Mouse (Mus musculus) embryo, embryonic 11.5 days (tissue): Measurements from ENCODE around the gene Aak1.
"Not testable (repeated sequence)": the region's sequence is repeated elsewhere in the genome, so short reads cannot be mapped to it uniquely, and the experiment has no call there.

Experiments used
- DNase-seq: peaks from one replicate; pipeline ENCODE4 v3.0.0-alpha.2; 2012; ENCODE audit warnings: low read depth, low spot score

Aak1 gene

GRCm38 (mm10) chr6:86841949-86842348 lies 7.4 kb upstream of the Aak1 start:
- DNase-seq, result no peak

DNA sequence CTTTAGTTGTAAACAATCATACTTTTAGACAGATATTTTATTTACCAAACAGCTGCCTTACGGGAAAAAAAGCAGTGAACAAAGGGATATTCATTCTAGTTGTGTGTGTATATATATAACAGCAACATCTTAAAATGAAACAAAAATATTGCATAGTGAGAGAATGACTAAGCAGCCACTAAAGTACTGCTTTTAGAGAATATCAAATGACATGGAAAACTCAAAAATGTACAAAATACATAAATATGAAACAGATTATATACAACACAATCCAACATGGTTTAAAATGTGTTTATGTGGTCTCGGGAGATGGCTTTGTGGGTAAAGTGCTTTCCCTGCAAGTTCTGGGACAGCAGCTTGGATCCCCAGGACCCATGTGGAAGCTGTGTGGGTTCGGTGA lies 5.7 kb upstream of the Aak1 start:
- no peak for DNase-seq

- no peak for DNase-seq
Observed at GRCm38 (mm10) chr6:86846467-86846866, 2.9 kb upstream of the Aak1 start.

DNA sequence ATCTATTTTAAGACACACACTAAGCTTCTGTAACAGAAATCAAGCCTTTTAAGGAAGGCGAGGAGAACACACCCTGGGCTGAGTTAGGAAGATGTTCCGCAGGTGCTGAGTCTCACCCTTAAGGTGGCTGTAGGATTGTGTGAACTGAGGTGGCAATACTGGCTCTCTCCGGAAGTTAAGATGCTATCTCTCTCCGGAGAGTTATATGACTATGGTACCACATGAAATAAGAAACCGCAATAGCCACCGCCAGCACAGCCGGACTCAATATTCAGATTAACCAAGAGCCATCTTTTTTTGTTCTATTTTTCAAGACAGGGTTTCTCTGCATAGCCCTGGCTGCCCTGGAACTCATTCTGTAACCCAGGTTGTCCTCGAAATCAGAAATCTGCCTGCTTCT lies 1.5 kb upstream of the Aak1 start:
- no peak for DNase-seq

- no peak for DNase-seq
Observed at GRCm38 (mm10) chr6:86848580-86848914, 770 bp upstream of the Aak1 start.

DNA sequence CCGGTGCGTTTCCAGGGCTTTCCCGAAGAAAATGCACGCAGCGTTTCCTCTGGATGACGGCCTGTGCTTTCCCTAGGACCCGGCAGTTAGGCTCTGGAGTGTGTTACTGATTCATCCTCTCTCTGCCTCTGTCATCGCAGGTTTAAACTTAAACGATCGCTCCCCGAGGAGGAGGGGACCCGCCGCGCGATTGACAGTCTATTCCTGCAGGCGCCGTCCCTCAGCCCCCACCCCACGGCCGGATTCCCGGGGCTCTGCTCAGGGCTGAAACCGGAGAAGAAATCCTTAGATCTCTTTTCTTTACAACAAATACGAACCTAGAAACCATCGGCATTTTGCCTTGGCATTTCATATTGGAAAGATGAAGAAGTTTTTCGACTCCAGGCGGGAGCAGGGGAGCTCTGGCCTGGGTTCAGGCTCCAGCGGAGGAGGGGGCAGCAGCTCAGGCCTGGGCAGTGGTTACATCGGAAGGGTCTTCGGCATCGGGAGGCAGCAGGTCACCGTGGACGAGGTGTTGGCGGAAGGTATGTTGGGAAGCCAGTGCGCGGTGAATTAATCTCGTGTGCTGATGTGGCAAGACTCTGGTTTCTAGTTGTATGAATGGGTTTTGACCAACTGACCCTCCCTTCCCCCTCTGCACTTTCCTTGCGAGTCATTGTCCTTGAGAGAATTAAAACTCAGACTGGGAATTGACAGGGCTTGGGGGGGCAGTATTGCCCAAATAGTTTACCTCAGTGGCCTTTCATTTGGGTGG lies 552 bp downstream of the Aak1 start:
- DNase-seq, result peak; percentile 14

DNA sequence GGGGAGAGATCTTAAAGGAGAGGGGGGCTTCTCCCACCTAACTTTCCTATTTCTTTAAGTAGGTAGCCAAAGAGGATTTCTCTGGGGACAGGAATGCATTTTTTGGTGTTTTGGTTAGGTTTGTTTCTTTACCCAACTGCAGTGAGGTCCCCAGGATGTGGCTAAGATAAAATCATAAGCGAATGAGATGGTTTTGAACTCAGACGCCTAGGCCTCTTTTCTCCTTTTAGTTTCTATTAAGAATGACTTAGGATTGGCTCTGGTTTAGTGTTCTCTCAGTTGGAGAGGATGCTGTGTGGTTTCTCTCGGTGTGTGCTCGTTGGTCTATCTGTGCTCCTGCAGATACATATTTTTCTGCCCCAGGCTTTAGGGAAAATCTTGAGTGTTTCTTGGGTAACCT lies 1.3 kb downstream of the Aak1 start:
- DNase-seq, result no peak

DNA sequence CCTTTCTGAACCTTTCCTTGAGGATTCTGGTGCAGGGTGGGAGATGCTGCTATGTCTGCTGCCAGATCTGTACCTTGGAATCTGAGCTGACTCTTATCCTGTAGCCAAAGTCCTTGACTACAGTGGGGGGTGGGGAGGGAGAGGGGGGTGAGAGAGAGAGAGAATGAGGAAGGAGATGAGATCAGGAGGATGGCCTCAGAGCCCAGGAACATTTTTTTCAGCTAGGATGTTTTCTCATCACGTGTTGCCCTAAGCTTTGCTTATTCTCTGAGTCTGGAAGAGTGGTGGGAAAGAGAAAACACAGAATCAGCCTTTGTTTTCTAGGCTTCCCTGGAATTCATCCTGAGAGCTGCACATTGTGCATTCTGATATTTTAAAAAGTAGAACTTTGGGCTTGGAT lies 2.2 kb downstream of the Aak1 start:
- no peak for DNase-seq

DNA sequence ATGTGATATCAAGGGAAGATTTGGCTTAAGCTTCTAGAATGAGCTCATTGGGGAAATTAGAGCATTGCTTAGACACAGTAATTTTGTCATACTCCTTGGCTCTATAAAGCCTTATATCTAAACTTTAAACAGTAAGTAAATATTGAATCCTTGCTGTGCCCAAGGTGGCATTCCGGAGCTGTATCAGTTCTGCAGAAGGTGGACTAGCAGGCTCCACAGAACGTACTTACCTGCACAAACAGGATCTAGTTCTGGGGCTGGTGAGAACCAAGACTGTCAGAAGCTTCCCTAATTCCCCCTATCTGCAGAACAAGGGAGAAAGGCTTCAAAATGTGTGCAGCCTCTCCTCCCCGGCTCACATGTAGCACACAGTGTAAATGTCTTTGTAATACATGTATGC lies 4.6 kb downstream of the Aak1 start:
- no peak for DNase-seq

DNA sequence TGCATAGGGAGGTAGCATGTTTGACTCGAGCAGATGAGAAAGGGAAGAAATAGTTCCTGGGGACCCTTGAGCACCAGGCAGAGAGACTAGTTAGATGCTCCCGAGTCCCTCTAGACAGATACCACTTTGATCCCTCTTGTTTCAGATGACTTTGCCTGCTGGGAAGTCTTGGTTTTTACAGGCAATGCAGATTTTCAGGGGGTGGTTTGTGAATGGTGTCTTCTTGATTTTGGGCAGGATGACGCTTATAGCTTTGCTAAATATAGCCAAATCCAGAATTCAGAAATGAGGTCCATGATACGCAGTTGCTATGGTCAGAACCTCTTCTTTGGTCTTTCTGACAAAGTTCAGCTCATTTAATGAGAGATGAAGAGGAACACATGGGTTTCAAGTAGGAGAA lies 5.6 kb downstream of the Aak1 start:
- DNase-seq, result no peak

- no peak for DNase-seq
Observed at GRCm38 (mm10) chr6:86858606-86859005, 9.3 kb downstream of the Aak1 start.

DNA sequence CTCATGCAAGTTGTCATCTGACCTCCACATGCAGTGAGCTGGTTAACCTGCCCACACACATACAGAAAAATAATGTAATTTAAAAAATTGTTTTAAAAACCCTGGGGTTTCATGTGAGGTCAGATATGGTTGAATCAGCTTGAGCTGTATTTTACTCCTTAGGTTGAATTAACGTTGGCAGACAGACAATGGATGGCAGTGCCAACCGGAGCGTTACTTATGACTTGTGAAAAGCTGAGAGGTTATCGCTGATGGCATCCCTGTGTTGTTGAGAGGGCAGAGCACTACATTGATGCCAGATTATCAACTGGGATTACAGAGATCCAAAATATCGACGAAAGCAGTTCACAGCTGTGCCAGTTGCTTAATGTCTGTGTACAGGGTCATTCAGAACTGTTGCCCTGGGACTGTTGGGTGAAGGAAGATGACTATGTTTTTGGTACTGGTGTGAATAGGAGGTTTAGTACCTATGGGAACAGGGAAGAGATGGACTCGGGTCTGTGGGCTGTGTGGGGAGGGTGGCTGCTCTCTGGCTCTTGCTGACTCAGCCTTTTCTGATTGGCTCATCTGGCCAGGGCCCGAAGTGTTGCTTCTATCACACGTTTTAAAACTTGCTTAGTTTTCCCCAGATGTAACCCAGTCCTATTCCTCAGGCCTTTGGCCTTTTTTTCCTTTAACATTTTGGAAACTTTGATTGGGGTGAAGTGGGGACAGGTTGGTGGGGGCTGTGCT lies 11.6 kb downstream of the Aak1 start:
- DNase-seq, result no peak

DNA sequence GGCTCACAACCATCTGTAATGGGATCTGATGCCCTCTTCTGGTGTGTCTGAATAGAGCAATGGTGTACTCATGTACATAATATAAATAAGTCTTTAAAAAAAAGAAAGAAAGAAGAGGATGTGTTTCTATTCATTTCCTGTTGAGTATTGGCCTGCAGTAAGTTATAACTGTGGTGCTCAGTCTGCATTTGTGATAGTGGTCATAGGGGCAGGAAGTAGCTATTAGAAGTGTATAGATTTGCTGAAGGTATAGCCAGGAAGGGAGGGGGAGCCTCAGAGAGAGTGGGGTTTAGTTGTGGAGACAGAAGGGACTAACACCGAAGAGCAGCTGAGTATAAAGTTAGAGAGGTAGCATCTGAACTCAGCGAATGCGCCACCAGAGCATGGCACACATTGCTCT lies 15.0 kb downstream of the Aak1 start:
- DNase-seq, result no peak

DNA sequence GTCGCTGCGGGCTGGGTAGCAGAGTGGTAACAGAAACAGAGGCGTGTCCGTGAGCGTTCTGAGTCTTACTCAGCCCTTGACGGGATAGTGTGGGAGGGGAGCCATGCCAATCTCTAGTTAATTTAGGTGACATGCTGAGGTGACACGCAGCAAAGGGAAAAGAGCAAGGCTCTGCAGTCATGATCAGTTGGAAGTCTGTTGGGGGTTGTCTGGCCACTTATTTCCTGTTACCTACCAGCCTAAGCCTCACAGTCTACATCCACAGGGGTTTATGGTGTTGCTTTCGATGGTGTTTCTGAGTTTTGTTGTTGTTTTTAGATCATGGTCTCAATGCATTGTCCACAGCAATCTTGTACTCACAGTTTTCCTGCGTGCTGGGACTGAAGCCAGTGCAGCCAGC lies 21.0 kb downstream of the Aak1 start:
- DNase-seq, result no peak

- no peak for DNase-seq
Observed at GRCm38 (mm10) chr6:86871783-86872182, 22.5 kb downstream of the Aak1 start.

DNA sequence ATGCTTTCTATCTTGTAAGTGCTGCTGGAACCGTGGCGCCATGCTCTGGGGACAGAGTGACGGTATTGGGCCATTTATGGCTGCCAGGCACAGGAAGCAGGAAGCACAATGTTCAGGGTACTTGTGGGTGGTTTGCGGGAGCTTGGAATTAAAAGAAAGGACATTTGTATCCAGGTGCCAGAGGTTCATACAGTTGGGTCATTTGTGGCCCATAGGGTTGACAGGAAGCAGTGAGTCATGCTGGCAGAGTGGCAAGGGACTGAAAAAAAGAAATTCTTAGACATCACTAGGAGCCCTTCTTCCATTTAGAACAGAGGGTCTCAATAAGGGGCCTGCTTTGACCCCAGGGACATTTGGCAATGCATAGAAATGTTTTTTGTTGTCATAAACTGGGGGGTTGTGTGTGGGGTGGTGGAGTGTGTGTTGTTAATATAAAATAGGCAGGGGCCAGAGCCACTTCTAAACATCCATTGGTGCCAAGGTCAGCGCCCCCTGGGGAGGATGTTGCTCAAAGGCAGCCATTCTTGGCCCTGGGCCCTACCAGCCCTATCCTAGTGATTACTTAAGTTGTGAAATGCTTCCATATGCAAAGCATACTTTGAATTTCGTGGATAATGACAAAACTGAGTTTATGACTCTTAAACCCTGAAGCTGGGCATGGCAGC lies 25.5 kb downstream of the Aak1 start:
- DNase-seq, result no peak

DNA sequence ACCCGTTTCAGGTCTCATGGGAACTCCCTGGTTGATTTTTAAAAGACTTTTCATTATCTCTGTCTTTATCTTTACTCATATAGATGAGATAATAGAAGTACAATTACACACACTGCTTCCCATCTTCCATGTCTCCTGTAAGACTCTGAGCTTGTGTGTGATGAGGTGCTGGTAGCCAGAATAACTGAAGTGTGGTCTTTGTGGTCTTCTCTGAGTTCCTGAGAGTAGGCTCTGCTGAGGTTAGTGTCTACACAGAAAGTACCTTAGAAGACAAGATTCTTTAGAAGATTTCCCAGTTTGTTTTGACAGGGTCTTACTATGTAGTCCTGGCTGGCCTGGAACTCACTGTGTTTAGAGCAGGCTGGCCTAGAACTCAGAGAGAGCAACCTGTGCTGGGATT lies 27.1 kb downstream of the Aak1 start:
- no peak for DNase-seq

DNA sequence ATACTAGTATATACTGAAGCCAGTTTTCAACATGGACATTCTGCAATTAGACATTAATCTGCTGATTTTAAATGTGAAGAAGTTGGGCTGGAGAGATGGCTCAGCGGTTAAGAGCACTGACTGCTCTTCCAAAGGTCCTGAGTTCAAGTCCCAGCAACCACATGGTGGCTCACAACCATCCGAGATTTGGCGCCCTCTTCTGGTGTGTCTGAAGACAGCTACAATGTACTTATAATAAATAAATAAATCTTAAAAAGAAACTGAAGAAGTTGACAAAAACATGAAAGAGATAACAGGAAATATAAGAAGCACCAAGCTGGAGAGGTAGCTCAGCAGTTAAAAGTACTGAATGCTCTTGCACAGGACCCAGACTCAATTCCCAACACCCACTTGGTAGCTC lies 29.3 kb downstream of the Aak1 start:
- DNase-seq, result not testable (repeated sequence)

DNA sequence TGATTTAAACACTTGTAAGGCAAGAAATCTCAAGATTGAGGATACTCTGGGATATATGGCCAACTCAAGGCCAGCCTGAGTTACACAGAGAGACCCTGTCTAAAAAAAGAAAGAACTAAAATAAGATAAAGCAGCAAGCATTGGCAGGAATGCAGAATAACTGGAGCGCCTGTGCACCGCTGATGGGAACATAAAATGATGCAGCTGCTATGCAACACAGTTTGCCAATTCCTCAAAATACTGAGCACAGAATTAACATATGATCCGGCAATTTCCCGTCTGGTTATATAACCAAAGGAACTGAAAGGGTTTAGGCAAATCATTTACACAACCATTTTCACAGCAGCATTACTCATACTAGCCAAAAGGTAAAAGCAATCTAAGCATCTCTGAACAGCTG lies 30.0 kb downstream of the Aak1 start:
- DNase-seq, result no peak

DNA sequence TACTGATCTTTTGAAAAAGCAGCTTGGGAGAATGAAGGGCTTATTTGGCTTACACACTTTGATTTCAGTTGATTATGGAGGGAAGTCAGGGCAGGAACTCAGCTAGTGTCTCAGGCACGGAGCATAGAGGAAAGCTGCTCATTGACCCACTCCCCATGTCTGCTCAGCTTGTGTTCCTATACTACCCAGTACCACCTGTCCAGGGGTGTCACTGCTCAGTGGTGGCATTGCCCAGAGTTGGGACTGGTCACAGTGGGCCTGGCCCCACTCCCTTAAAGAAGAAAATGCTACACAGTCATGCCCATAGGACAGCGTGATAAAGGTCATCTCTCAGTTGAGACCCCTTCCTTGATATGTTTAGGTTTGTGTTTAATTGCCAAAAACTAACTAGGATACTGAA lies 34.9 kb downstream of the Aak1 start:
- DNase-seq, result no peak

GRCm38 (mm10) chr6:86884746-86885145 lies 35.4 kb downstream of the Aak1 start:
- DNase-seq, result no peak

DNA sequence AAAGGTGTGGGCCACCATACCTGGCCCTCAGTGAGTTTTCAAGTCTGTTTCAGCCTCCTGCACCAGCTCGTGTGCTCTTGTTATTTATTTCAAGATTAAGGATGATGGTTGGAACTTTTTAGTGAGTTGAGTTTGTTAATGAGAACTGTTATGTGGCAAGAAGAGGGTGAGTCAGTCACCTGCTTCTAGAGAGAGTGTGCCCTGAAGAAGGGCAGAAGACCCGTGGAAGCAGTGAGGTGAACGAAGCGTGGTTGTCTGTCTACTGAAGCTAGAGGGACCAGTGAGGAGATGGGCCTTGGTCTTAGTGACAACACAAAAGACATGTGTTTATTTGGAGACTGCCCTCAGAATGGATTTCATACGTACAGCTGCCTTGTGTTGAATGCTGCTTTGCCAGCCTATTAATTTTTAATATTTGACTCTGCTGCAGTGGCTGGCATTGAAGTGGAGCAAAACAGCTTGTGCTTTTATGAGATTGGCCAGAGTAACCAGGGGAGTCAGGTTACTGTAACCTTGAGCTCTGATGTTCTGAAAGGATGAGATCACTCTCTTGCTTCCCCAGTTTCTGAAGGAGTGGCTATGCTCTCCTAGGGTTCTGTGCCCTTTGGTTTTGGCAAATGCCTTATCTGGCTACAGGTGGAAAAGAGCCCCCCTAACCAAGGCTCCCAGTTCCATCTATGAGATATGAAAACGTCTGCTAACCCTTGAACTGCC lies 36.7 kb downstream of the Aak1 start:
- no peak for DNase-seq
